Mouse (Mus musculus): ENCODE measurements at regions not wholly inside any gene's neighbourhood (a gene's known extent, or its start where the extent isn't known, plus 50 kb on each side); places are given as distances from the start of the nearest gene placed in this dataset.

GRCm38 (mm10) chr13:28645881-28646280, 307.6 kb downstream of the Sox4 start:
- no peak for DNase-seq (ENCODE audit: low spot score in 2 of 2)

- no peak for DNase-seq (ENCODE audit: low spot score in 2 of 2)
Measured at GRCm38 (mm10) chr13:28644846-28645574, 308.5 kb downstream of the Sox4 start.

- no peak for DNase-seq (ENCODE audit: low spot score in 2 of 2)
Measured at GRCm38 (mm10) chr13:28640826-28641225, 312.7 kb downstream of the Sox4 start.

DNA sequence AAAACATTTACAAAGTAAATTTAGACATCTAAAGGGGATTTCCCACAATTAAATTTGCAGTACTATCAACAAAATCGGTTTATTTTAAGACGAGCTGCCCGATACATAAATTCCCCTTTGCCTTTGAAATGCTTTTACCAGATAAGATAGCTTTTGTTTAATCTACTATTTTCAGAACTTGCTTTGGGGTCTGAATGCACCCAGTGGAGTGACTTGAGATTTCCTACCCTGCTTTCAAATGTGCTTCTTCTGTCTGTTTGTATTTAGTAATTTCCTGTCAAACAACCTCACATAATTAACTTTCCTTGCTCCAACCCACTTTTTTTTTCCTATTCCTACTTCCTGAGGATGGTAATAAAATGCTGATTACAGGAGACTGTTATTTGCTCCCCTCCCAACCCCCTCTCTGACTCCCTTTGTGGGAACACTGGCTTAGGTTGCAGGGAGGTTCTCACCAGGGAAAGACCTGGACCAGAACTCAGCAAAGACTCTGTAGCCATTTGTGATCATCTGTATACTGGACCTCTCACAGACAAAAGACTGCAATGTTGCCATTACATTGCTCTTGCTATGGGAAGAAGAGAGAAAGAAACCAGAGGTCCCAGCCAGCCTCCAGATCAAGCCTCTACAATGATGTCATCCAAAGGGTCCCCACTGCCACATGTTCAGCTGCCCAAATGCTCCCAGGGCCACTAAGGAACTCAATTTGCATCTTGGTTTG, 318.1 kb downstream of the Sox4 start:
- DNase-seq (ENCODE audit: low spot score in 2 of 2), result no peak

DNA sequence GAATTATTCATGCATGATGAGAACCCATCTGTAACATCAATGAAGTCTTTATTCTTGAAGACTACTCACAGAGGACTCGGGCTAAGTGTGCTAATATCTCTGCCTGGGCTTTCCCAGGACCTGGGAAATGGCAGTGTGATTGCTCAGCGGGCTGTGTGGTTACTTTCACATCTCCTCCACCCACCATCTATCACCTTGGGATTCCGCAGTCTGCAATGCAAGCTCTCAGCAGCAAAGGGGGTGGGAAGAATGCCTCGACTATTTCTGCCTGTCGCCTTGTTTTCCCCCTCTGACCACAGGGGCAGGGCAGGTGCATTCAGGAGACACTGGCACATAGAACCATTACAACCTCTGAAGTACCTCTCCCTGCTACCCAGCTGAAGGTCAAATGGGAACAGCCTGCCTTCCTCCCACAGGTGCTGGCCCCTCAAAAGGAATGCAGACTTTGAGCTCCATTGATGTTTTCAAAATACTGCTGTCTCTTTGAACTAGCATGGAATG, 319.9 kb downstream of the Sox4 start:
- DNase-seq (ENCODE audit: low spot score in 2 of 2), result no peak

DNA sequence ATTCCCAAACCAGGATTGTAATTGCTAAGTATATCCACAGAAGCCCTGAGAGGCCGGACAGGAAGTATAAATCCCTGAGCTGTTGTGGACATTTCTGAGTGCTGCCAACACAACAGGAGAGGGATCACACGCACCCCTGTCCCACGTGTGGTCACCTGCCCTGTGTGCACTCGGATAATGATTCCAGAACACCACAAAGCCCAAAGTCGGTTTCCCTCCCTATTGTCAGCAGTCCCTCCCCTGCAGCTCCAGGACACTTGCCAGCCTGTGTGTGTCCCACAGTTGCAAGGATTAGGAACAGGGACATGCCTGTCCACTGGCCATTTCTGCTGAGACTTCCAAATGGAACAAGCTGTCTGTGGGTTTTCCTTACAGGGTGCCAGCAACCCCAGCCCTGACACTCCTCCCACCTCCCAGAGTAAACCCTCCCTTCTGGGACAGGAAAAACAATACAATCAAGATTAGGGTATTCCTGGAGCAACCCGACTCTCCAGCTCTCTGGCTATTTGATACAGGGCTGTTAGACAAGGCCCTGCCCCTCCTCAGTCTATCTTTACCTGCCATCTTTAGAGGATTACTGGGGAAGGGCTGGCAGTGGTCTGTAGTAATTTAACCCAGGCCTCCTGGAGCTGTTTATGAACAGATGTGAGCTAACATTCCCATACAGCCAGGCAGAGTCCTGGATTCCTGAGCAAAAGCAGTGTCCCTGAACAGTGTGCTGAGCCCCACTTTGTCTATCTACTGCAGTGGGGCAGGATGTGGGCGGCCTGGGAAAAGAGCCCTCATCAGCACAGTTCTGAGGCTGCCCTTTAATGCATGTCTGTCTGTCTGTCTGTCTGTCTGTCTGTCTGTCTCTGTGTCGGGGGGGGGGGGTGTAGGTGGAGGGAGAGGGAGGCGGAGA, 323.8 kb downstream of the Sox4 start:
- no peak for DNase-seq (ENCODE audit: low spot score in 2 of 2)

DNA sequence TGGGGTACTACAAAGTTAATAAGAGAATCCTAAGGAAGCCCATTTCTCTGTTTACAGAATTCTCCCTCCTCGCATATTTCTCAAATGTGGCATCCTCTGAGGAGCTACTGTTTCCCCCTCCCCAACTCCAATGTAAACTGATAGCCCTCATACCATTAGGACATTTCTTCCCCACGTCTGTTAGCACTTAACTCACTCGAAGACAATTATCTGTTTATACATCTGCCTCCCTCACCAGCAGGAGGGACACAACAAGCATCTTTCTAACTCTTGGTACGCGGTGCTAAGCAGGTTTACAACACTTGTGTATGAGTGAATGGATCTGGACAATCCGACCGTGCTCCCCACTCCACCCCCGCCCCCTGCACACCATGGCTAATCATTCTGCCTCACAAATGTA, 324.8 kb downstream of the Sox4 start:
- DNase-seq (ENCODE audit: low spot score in 2 of 2), result no peak

- no peak for DNase-seq (ENCODE audit: low spot score in 2 of 2)
Measured at GRCm38 (mm10) chr13:28618961-28619360, 334.6 kb downstream of the Sox4 start.

GRCm38 (mm10) chr13:28617503-28617902, 336.0 kb downstream of the Sox4 start:
- no peak for DNase-seq (ENCODE audit: low spot score in 2 of 2)

DNA sequence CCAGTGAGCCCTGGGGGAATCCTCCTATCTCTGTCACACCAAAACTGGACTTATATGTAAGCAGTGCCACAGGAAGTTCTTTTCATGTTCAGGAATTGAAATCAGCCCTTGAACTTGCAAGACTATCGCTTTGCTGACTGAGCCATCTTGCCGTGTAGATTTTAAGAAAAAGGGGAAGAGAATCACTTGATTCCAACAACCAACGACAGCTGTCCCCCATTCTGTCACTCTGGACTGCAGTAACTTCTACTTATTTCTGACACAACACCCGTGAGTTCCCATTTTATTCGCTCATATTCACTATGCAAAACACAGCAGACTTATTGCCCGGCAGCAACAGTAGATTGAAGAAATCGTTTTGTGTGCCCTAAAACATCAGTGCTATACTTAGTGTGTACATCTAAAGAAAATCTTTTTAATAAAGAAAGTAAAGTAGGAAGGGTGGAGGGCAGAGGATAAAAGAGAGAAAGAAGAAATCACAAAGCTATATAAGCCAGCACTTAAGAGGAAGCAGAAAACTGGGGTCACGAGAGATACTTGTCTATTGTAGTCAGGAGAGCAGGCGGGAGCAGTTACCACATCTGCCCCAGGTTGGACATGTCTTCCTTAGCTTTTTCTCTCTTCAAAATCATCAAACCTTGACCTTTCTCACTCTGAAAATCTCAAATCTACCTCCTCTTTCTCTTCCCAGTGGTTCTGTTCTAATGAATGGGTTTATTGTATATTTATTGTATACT, 336.7 kb downstream of the Sox4 start:
- DNase-seq (ENCODE audit: low spot score in 2 of 2), result no peak

- no peak for DNase-seq (ENCODE audit: low spot score in 2 of 2)
Measured at GRCm38 (mm10) chr13:28607551-28608114, 345.9 kb downstream of the Sox4 start.

GRCm38 (mm10) chr13:28606651-28607050, 346.9 kb downstream of the Sox4 start:
- no peak for DNase-seq (ENCODE audit: low spot score in 2 of 2)

DNA sequence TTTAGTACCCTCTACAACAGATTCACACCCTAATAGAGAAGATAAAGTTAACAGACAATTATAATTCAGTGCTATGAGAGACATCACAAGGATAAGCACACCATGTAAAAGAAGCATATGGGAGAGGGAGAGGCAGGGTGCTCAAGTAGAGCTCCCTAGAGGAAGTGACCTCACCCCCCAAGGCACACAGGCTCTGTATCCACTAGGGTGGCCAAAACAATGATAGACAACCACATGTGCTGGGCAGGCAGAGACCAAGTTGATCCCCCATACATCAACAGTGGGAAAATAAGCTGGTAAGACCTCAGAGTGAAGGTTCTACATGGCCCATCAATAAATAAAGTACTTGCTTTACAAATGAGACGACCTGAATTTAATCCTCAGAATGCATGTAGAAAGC, 347.7 kb downstream of the Sox4 start:
- DNase-seq (ENCODE audit: low spot score in 2 of 2), result no peak

- DNase-seq (ENCODE audit: low spot score in 2 of 2), result no peak
Measured at GRCm38 (mm10) chr13:28604016-28604415, 346.7 kb downstream of the Gm11361 start.

GRCm38 (mm10) chr13:28600792-28601191, 343.5 kb downstream of the Gm11361 start:
- DNase-seq (ENCODE audit: low spot score in 2 of 2), result peak; percentile 11 to 20

DNA sequence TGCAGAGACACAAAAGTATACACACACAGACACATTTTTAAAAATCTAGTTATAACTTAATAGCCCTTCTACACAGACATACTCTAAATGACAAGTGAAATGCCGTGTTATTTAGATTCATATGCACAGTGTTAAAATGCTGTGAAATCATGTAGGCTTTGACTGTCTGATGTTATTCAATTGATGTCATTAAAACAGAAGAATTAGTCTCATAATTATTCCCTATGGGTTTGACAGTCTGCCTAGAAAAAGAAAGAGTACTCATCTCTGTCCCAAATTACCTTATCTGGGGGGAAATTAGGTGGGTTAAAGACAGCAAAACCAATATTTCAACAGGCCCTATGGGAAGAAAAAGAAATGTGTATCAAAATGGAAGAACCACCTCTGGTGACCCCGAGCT, 339.0 kb downstream of the Gm11361 start:
- no peak for DNase-seq (ENCODE audit: low spot score in 2 of 2)

GRCm38 (mm10) chr13:28592176-28592575, 334.8 kb downstream of the Gm11361 start:
- DNase-seq (ENCODE audit: low spot score in 2 of 2), result no peak

- DNase-seq (ENCODE audit: low spot score in 2 of 2), result no peak
Measured at GRCm38 (mm10) chr13:28587977-28588376, 330.6 kb downstream of the Gm11361 start.

GRCm38 (mm10) chr13:28586693-28587092, 329.4 kb downstream of the Gm11361 start:
- DNase-seq (ENCODE audit: low spot score in 2 of 2), result no peak

DNA sequence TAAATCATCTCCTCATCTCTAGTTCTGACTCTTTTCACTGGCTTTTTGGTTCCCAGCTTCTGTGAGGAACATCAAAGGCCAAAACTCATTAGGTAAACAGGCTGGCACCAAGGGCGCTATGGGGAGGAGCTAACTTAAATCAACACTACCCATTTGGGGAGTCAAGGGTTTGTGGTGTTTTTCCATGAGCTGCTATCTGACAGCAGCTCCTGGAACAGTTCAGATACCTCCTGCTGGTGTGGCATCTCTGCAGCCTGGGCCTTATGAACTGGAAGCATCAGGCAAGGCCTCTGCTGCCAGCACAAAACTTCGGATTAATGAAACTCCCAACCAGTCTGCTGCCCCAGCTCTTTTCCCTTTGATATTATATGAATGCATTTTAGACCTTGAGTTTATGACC, 328.8 kb downstream of the Gm11361 start:
- DNase-seq (ENCODE audit: low spot score in 2 of 2), result no peak

DNA sequence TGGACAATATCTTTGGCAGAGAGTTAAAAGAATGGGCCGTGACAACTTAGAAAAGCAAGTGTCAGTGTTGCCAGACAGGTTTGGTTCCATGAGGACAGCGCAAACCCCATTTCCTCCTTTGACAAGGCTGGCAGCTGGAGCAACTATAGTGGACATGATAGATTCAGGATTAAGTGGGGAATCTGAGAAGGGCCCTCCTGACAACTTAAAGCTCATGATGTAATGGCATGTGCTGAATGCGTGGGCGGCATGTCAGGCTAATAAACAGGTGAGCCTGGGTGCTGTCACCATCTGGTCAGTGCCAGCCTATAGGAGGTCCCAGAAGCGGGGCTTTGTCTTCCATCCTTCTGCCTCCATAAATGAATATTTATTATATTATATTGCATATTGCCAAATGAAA, 326.3 kb downstream of the Gm11361 start:
- no peak for DNase-seq (ENCODE audit: low spot score in 2 of 2)

All from thymus, postnatal 10 days (tissue).